Mouse (Mus musculus) cortical plate, adult 2 months (tissue): ENCODE measurements around the gene Olfr914.

ENCODE experiments used
- CTCF ChIP-seq: fragments of 200-500 bp; IDR thresholded peaks from 2 replicates; pipeline ENCODE4 v1.5.1; 2011; ENCODE audit warnings: mild to moderate bottlenecking, control low read depth, low read length; ENCODE audit not compliant: insufficient read depth; ENCODE audit errors: extremely low read depth
- POLR2A ChIP-seq: fragments of 200-500 bp; IDR thresholded peaks from 2 replicates; pipeline ENCODE4 v1.6.1; 2011; ENCODE audit warnings: mild to moderate bottlenecking, low read length, control low read depth; ENCODE audit not compliant: insufficient read depth; ENCODE audit errors: extremely low read depth

DNA sequence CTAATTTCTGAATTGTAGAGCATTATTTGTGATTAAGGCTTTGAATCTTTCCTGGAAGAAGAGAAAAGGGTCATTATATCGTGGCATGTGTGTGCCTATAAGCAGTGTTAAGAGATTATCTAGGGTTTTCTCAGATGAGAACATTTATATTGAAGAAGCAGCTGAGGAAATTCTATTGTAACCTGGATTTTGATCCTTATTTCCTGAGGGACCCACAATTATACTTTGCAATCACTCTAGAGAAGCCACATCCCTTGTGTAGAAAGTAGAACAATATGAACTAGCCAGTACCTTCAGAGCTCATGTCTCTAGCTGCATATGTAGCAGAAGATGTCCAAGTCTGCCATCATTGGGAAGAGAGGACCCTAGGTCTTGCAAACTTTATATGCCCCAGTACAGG lies 54.9 kb downstream of the Olfr914 start, which contains the start of gene Olfr916:
- no peak for TF ChIP-seq CTCF
- TF ChIP-seq POLR2A, result no peak
